Mouse (Mus musculus) thymus, postnatal 10 days (tissue): Measurements from ENCODE around the gene Foxp1.
A peak's percentile ranks its signal among the peaks of the same experiment; 100 is the strongest.

Experiments used
- DNase-seq, 2 experiments: peaks; one replicate each; pipeline ENCODE4 v3.0.0; 2021; ENCODE audit warnings: low spot score in 2 of 2

Gene Foxp1

DNA sequence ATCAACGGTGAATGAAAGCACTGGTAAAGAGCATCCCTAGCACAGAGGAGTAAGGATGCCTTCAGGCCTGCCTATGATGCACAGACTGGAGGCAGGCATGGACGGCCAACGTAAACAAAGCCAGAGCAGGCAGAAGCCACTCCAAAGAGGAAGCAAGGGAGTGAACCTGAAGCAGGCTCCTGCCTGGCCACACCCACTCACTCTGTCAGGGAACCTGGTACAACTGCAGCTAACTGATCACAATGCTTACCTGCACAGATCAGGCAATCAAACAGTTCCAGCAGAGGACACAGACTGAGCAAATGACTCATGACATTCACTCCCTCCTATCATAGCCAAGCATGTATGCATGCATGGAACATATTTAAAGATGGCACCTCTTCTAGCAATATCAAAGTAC, 237.5 kb downstream of the Foxp1 start:
- DNase-seq: no peak

DNA sequence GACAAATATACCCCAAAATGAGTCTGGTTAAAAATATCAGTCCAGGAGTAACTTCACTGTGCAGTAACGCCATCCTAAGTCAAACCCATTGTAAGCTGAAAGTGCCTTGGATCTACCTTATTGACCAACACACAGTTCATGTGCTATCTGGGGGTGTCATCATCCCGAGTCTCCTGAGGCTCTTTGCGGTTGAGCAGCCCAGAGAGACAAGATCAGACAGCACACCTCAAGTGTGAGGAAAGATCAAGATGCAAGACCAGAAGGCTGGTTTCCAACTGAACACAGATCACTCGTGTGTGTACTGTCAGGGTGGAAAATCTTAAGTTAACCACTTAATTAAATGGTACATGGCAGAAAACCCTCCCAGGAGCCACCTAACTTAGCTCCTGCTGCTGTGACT, 238.5 kb downstream of the Foxp1 start:
- no peak for DNase-seq

GRCm38 (mm10) chr6:99282866-99283657, 239.5 kb downstream of the Foxp1 start:
- DNase-seq: peak in 1 of 2 experiments; percentile 31

GRCm38 (mm10) chr6:99281433-99281832, 241.1 kb downstream of the Foxp1 start:
- DNase-seq: no peak

DNA sequence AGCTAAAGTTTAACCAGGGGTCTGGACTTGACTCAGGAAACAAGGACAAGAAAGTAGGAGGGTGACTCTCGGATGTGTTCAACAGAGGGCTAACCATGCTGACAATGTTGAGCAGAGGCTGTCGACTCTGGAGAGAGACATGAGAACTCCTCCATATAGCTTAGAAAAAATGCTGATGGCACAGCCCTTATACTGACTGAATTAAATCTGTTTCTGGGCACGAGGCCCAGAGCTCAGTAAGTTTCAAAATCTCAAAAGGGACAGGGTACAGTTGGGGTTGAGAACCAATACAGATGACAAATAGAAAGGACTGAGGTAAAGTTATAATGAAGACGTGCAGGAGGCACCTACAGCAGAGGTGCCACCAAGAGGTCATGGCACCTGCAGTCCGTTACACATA, 241.9 kb downstream of the Foxp1 start:
- DNase-seq: no peak

- DNase-seq: no peak
Measured at GRCm38 (mm10) chr6:99277251-99277650, 245.3 kb downstream of the Foxp1 start.

DNA sequence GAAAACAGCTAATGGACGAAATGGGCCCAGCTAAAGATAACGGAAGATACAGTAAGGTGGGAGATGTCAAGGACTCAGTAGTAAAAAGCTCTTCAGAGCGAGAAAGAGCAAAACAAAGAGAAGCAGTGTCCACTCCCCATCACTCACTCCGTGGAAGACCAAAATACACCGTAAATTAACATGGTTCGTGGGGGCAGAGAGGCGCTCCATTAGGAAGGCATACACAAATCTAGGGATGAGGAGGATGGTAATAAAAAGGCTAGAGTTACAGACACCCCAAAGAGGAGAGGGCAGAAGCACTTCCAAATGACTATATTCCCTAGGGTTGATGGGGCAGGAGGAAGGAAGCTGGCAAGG, 246.2 kb downstream of the Foxp1 start:
- DNase-seq: no peak

DNA sequence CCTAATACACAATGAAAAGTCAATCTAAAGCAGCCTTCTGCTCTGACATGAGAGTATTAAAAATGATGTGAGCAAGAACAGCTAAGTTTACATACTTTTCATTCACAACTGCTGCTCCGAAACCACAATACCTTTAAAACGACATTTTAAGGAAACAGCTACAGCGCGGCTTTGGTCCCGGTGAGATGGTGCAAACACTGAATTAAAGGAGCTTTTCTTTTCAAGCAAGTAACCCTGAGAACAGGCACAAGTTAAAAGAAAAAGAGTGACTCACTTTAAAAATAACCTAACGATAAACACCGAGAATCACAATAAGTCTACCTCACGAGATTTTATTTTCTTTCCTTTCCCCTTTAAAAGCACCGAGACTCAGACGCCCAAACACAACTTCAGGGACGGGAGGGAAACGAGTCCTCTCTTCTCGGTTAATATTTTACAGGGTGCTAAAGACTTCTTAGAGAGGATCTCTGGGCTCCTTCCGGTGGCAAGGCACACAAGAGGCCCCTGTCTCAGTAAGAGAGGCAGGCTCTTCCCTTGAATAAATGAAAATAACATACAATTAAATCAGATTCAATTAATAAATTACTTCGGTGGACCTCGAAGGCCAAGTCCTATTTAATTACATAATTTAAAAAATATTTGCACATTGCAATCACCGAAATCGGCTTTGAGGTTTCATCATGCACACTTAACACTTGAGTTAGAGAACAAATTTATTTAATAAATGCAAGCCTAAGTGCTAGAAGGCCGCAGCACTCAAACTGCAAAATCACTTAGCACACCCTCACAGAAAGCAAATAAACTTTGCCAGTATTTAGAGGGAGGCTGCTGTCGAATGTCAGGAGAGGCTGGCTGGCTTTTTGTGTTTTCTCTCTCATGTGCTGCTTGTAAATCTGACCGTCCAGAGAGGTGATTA, 246.9 kb downstream of the Foxp1 start:
- no peak for DNase-seq

DNA sequence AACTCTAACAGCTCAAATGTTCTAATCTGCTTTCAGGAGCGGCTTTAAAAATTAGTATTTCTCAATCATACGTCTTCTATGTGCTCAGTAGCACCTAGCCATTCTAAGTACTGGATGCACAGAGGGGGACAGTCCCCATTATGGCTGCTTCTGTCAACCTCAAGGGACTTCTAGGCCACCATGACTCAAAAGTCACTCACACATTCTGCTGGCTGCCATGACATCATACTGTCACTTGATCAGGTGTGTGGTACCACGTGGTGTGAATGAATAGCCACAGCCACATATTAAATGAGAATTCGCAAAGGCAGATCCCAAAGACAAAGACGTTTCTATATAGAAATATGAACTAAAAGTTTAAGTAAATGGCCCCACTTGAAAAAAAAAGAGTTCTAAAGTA, 247.9 kb downstream of the Foxp1 start:
- no peak for DNase-seq

GRCm38 (mm10) chr6:99274222-99274621, 248.3 kb downstream of the Foxp1 start:
- no peak for DNase-seq

DNA sequence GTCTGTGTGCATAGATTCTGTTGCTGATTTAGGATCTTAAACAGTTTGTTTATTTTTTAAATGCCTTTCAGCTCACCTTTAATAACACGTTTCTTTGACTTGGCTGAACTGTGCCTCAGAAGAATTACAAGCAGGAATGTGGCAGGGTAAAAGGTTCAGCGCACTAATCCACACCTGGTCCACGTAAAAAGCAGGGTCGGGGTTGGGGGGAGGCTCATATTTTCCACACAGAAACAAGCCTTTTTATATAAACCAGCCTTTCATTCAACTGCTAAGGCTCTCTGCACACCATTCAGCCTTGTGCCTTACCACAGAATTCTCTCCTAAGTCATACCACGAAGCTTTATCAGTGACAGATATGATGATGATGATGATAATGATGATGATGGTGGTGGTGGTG, 249.3 kb downstream of the Foxp1 start:
- DNase-seq: no peak

DNA sequence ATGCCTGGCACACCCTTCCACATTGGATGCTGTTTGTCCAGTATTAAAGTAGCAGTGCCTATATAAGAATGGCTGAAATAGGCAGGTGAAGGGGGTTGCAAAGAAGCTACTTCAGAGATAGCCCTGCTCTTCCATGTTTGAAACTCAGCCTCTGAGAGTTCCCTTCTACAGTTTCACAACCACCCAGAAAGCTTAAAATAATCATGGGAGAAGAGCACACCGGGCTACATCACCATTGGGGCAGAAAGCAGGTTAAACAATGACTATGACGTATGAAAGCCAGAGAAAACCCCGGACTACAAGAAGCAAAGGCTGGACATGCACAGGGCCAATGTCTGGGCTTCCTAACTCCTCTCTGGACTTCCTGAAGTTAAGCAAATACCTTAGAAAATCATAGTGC, 250.3 kb downstream of the Foxp1 start:
- no peak for DNase-seq

DNA sequence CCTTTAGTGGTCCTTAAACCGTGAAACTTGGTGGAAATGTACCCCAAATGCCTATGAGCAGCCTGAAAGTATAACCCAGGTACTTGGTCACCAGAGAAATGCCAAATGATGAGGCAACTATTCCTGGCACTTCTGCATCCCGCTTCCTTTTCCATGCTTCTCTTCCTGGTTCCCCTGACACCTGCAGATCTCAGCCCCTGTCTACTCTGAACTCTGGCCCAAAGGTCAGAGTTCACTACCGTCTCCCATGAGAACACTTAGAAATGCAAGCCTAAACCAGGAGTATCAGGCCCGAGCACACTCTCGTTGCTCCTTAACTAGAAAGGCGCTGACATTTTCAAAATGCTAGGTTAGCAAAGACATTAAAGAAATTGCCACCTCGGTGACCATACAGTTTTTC, 250.8 kb downstream of the Foxp1 start:
- no peak for DNase-seq

DNA sequence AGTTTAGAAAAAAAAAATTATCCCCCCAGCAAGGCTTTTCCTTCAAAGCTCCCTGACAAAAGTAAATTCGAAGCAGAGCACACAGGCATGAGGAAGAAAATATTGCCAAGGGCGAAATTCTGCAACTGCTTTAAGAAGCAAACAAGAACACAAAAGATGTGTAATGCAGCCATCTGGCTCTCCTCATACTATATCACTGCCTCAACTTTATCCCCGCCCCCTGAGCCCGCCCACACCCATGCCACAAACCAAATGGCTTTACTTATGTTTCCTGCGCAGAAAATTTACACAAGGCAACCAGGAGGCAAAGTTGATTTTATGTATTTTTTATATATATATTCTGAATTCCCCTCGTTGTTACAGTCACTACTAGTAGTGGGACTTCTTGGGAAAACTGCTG, 252.6 kb downstream of the Foxp1 start:
- DNase-seq: peak in 1 of 2 experiments; percentile 55

DNA sequence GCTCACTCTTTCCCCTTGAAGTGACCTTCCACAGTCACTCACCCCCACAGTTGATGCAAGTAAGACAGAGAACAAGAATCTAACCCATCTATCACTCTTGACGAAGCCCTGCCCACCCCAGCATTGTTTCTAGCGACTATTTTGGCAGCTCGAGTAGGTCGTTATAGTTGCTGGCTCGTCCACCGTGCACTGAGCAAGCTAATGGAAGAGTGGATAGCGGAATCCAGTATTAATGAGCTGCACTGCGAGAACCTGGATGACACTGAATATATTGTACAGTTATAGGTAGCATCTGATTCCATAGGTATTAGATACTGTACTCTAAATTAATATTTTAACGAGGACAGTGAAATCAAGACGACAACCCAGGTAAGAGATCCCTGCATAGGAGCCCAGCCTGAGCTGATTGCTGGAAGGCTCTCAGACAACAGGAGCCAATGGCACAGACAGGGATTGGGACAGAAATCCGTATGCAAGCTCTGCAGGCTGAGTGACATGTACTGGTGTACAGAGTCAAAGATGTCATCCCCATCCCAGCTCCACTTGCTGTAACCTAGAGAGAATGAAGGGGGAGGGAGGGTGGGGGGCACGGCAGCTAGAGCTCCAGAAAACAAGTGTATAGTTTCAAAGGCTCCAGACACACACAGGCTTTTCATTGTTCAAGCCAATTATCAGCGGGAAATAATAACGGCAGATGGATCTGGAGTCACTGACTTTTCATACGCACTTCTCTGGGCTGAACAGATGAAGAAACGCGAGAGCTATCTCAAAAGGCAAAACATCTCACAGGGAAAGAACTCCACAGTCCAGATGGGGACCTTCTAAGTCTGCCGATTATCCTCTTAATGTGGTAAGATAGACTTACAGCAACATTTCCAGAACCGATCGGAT, 254.1 kb downstream of the Foxp1 start:
- DNase-seq: no peak

DNA sequence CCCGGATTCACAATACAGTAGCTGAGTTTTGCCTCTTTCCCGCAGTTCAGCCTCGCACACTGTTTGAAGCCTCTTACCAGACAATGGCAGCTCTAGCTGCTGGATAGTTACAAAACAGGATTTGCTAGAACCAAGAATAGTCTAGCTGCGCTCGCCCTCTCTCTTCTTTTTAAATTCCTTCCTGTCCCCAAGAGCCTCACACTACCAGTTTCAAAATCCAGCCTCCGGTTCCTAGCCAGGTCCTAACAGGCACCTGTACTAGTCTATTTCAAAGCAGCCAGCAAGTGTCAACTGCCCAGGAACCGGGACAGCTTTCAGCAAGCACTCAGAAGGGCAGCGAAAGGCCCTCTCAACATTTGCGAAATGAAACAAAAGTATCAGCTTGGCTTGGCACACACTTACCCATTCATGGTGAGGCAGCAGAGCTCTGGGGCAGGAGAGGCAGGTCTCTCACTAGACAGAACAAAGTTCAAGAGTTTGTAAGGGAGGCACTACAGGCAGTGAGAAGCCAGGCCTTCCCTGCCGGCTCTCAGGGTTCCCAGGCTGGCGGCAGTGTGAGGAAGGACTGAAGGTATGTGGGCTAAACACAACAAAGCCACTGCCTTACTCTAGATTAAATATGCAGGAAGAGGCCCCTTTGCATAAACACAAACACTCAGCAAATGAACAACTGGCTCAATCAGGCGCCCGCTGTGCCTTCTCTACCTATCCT, 256.4 kb downstream of the Foxp1 start:
- peak in 1 of 2 experiments; percentile 32 for DNase-seq

DNA sequence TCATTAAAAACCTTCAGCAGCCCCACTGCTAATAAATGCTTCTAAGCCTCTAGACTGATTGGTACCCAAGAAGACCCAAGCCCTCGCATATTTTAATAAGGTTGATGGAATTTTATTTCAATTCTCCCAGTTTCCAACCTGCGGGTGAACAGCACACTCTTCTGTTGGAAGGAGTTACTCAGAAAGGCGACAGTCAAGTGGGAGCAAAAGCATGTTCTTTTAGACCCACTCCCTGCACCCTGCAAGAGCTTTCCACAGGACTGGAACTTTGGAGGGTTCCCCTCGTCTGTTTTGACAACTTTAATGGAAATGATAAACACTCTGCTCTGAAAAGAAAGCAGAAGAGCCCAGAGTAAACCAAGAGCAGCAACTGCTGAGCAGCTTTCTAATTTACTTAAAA, 257.3 kb downstream of the Foxp1 start:
- DNase-seq: no peak

GRCm38 (mm10) chr6:99264192-99265093, 258.1 kb downstream of the Foxp1 start:
- no peak for DNase-seq

DNA sequence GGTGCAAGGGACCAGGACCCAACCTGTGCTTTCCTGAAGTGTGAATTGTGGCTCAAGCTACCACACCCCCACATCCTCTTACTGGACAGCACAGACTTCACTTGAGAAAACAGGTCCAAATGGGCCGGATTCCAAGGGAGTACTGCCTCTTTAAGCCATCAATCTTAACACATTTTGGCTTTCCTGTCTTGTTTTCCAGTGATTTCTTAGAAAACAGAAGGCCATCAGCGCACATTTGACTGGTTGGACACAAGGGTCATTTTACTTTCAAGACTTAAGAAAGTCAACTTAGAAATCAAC, 258.7 kb downstream of the Foxp1 start:
- no peak for DNase-seq

GRCm38 (mm10) chr6:99263061-99263885, 259.2 kb downstream of the Foxp1 start:
- DNase-seq: no peak
